Mouse (Mus musculus) MN1 (cell line): ENCODE measurements around the gene Acsbg1.
"Not testable (repeated sequence)": the region's sequence is repeated elsewhere in the genome, so short reads cannot be mapped to it uniquely, and the experiment has no call there.

Source experiments
- DNase-seq: peaks from one replicate; pipeline ENCODE4 v3.0.0-alpha.2; 2016; ENCODE audit warnings: low spot score

Gene Acsbg1

GRCm38 (mm10) chr9:54661605-54662377 lies at the start of gene Acsbg1:
Acsbg1 (minus strand) TSS chr9:54661870.
- no peak for DNase-seq

- no peak for DNase-seq
Measured at GRCm38 (mm10) chr9:54708085-54708484, 46.4 kb upstream of the Acsbg1 start.

DNA sequence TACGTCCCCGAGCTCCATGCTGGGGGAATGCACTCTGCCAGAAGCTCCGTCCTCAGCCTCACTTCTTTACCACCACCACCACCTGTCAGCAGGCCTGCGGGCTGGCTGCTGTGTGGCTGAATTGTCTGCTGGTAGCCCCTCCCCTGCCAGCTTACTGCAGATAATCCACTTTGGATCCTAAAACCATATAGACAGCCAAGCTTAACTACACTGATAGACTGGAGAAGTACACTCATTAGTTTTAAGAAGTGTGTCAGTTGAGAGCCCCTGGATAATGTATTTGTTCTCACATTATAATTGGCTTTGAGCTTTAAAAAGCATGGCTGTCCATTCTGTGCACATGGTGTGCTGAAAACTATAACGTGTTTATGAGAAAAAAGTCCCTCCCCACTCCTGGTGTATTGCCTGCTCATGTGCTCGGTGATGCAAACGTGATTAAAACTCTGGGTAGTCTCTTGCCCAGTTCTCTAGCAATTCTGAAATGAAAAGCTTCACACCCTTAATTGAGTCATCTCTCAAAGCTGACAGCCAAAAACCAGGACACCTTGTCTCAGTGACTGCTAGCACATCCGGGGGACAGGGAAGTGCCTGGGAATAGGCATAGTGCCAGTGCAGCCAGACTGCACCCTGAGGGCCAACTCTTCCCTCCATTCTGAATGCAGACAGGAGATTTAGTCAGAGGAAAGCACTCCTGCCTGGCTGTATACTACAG lies 45.8 kb upstream of the Acsbg1 start:
- DNase-seq = peak; percentile 68

- no peak for DNase-seq
Measured at GRCm38 (mm10) chr9:54705561-54705960, 43.9 kb upstream of the Acsbg1 start.

DNA sequence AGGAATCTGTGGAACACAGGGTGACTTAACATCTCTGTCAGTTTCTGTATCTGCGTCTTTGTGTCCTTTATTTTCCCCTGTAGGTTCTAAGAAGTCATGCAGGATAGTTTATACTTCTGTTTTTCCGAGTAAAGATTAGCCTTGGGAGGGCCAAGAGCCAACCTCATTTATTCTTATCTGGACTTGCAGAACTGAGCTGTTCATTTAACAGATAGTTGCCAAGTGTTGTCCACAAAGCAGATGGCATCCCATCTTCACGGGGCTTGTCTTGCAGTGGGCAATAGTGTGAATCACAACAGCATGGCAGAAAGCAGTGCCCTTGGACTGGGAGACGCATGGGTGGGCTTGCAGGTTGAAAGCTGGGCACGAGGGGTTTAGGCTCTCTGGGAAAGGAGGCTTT lies 42.7 kb upstream of the Acsbg1 start:
- no peak for DNase-seq

GRCm38 (mm10) chr9:54702581-54702980 lies 40.9 kb upstream of the Acsbg1 start:
- DNase-seq = no peak

DNA sequence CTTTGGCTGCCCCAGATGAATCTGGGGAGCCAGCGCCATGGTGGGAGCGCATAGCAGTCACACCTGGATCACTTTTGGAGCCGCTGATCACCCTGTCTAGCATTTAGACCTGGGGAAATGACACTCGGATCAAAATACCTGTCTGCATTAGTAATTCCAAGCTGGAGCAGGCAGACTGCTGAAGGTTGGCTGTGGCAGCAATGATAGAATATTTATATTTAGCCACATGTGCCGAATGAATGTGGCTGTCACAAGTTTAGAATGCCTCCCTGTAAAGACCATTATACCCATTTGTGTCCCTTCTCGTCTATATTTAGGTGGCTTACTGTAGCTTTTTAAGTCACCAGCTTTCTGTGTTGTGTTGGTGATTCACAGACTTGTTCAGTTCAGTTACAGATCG lies 39.1 kb upstream of the Acsbg1 start:
- no peak for DNase-seq

DNA sequence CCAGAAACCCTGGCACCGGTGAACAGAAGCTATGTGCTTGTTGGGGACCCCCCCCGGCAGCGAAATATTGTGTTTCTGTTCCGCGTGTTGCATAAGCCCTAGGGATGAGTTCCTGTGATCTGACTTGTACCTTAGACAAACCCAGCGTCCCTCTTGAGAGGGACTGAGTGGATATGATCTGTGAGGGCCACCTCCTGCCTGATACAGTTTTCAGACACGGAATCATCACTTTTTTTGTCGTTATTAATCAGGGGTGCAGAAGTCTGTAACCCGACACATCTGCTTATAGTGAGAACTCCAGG lies 38.5 kb upstream of the Acsbg1 start:
- DNase-seq = no peak

DNA sequence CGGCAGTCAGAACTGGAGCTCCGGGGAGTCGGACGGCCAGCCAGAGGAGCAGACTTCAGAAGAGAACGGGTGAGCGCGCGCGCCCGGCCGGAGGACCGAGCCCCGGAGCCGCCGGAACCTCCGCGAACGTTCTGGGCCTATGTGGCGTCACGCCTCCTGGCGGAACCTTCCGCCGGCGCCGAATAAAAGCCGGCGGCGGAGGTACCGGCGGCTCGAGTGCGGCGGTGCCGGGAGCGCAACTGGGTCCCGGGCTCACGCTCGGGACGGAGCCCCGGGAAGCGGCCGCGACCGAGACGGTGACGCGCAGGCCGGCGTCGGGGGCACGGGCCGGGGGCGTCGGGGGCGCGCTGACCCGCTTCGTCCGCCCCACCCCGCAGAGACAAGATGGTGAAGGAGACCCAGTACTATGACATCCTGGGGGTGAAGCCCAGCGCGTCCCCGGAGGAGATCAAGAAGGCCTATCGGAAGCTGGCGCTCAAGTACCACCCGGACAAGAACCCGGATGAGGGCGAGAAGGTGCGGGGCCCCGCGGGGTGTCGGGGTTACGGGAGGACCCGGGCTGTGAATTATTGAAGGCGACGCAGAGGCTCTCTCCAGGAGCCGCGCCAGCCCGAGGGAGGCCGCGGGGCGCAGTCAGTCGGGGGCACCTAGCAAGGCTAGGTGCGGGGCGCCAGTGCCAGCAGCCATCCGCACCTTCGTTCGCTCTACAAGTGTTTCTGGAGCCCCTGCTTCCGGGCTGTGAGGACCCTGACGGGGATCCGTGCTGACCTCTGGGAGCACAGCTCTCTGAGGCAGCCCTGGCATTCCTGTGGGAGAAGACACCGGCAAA lies 37.9 kb upstream of the Acsbg1 start:
- DNase-seq = no peak

DNA sequence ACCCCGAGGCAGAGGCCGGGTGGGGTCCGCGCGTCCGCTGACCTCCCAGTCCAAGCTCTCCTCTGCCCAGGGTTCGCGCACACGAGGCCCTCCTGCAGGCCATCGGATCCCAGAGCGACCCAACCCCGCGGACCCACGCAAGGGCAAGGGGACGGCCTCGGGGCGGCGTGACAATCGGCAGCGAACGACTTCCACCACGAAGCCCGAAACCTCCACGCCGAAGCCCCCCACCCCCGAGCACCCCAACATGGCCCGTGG lies 37.3 kb upstream of the Acsbg1 start:
- no peak for DNase-seq

DNA sequence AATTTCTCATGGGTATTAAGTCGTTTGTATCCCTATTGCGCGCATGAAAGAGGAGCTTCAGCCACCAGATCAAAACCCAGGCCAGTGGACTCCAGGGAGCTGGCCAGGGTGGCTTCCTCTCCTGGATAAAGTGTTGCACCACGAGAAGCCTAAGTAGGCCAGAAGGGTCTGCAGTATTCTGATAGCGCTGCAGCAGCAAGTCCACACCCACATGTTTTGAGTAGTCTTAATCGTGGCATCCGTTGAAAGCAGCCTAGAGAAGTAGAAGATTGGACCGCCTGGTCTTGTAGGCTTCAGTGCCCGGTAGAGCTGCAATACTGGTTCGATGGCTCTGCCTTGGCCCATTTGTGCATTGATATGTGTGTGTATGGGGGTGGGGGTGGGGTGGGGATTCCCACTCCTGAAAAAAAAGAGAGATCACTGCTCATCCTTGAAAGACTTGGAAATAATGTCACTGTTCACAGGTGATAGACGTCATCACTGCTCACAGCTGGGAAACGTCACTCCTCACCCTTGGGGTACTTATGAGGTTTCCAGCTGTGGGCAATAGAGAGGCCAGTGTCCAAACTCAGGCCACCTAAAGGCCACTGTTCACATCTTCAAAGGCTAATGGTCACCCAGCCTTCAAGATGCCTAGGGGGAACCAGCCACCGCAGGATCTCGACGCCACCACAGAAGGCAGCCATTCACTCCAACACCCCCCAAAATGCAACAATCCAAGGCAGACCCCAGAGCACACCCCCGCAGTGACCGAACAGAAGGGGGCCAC lies 36.8 kb upstream of the Acsbg1 start, which contains the start of gene Dnaja4:
Gene Dnaja4, plus strand, starts transcription at position 556 of the 769 bp plus-strand sequence.
- no peak for DNase-seq

- DNase-seq = peak; percentile 48
Measured at GRCm38 (mm10) chr9:54691241-54691805, 29.7 kb upstream of the Acsbg1 start.

DNA sequence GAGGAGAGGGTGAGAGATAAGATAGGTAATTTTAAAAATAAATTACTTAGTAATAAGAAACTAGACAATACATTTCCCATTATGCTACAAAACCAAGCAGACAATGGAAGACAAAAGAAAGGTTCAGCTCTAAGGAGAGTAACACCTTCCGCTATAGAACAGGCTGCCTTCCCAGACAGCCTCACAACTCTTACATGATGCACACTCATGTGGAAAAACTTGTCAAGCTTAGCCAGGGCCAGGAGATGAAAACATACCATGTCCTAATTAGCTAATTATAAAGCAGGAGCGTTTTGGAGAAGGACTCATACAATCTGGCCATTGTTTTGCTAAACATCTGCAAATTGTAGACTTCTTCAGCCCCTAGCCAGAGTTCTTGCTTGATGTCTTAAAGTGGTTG lies 29.0 kb upstream of the Acsbg1 start:
- not testable (repeated sequence) for DNase-seq

DNA sequence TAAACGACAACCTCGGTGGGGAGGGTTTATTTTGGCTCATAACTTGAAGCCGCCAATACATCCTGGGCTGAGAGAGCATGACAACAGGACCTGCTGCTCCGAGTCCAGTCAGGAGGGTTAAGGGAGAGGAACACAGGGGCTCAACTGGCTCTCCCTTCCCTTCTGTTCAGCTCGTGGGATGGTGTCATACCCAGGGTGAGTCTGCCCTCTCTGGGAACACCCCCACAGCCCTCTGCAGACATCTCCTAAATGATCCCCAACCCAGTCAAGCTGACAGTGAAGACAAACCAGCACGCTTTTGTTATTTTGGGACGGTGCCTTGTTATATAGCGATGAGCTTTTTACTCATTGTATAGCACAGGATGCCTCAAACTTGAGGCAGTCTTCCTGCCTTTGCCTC lies 27.8 kb upstream of the Acsbg1 start:
- DNase-seq = no peak

- DNase-seq = no peak
Measured at GRCm38 (mm10) chr9:54687246-54688236, 25.9 kb upstream of the Acsbg1 start.

GRCm38 (mm10) chr9:54683814-54684605 lies 22.3 kb upstream of the Acsbg1 start:
- no peak for DNase-seq

DNA sequence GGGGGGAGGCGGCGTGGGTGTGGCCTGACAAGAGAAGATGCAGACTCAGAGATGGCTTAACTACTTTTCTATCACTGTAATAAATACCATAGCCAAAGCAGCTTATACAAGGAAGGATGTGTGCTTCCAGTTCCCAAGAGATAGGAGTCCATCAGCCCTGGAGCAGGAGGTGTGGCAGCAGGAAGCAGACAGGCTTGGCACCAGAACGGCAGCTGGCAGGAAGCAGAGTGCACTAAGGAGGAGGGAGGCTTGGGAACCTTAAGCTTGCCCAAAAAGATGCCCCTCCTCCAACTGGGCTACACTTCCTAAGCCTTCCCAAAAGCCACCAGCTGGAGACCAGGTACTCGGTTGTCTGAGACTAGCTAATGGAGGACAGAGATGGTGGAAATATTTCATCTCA lies 21.2 kb upstream of the Acsbg1 start:
- DNase-seq = peak; percentile 57

DNA sequence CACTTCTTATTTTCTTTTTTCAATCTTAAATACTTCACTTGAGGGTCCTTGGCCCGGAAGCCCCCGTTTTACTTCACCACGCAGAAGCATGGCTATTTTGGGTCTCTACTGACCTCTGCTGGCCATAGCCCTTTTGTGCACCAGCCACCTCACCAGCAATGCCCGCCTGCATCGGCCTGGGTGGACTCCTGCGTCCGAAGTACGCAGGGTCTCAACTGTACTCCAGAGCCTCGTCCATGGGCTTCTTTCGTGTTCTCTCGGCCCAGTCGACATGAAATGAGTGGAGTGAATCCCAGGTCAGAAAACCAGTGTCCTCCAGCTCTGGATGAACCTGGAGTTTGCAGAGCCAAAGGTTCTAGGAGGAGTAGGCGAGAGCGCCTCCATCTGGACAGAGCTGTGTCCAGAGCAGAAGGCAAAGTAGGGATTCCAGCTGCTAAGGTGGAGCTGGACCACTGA lies 14.9 kb upstream of the Acsbg1 start:
- peak; percentile 77 for DNase-seq

- DNase-seq = no peak
Measured at GRCm38 (mm10) chr9:54673887-54674286, 12.2 kb upstream of the Acsbg1 start.

DNA sequence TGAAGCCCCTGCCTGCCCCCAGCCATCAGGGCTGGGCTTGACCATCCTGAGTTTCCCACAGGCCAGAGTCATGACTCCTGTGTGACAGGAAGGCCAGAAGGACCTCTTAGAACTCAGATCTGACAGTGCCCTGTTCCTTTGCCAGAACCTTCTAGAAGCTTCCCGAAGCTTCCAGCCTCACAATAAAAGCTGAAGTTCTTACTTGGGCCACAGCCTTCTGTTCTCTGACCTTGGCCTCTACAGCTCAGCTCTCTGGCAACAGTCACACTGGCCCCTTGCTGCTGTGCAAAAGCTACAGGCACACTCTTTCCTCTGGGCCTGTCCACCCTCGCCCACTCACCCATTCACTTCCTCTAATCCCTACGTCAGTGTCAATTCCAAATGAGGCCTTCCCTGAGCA lies 10.3 kb upstream of the Acsbg1 start:
- no peak for DNase-seq
